Mouse (Mus musculus): Measurements from ENCODE around the gene Irx6.

DNA sequence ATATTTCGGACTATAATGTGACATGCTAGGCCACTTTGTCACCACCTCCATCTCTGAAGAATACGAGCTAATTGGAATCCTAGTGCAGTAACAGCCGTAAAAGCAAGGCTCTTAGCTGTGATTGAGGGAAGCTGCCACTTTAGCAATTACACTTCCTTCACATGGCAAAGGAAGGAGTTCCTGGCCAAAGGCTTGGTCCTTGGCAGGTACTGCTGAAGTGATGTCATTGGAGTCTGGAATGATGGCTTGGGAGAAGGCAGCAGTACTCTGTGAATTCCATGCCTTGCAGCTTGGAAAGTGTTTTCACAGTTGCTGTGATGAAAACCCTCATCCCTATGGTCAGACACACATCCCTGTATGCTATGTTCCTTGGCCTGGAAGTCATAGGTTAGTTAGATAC, 24.3 kb downstream of the Irx6 start:
- TF ChIP-seq POLR2A (IDR thresholded peaks at IDR 0.05; ENCODE audit: borderline replicate concordance, extremely low read depth, insufficient read depth, insufficient read length, poor library complexity, severe bottlenecking): no peak
- no peak for TF ChIP-seq CTCF (IDR thresholded peaks at IDR 0.05; ENCODE audit: borderline replicate concordance, extremely low read depth, insufficient read depth, insufficient read length)

Data from brain, embryonic 14.5 days (tissue).